Mouse (Mus musculus) layer of hippocampus, adult 9-11 months (tissue): ENCODE measurements at regions not wholly inside any gene's neighbourhood (a gene's known extent, or its start where the extent isn't known, plus 50 kb on each side); places are given as distances from the start of the nearest gene placed in this dataset.

ENCODE experiments used
- DNase-seq: peaks from one replicate; pipeline ENCODE4 v3.0.0; 2022

DNA sequence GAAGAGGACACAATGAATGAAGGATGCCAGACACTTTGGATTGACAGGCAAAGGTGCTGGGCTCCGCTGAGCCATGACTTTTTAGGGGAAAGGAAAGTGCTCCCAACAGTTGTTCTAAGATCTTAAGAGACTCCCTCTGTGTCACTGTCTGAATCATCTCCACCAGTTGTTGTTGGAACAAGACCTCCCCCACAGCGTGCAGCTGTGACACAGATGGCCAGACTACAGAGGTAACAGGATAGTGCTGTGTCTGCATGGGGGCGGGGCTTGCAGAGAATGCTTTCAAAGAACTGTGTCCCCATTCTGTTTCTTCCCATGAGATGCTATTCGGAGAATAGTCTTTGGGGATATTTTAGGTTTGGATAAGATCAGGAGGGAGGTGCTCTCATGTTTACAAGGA lies 61.7 kb upstream of the Dpyd start:
- DNase-seq: peak; percentile 48

DNA sequence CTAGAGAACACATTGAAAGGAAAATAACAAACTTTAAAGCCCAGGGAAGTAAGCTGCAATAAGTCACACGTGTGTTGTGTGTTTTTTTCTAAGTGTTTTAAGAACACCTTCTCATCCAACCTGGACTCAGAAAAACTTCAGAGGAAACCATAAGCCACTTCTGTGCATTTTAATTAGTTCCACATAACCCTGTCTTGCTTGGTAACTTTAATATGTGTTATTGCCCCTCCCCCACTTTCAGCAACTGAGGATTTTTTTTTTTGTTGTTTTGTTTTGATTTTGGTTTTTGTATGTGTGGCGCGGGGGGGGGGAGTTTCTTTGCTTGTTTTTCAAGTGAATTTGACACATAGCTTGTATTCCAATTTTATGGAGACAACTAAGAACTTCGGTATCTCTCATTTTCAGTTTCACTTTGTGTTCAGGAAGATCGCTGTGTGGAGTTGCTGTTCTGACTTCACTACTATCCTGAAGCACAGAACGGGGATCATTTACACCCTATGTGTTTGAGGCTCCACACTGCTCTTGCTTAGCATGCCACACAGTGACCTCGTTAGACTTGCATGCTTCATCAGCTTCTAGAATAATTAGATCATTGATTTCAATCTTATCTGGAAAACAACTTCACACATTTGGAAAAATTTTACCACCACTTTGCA lies 54.2 kb upstream of the Dpyd start:
- DNase-seq: no peak

DNA sequence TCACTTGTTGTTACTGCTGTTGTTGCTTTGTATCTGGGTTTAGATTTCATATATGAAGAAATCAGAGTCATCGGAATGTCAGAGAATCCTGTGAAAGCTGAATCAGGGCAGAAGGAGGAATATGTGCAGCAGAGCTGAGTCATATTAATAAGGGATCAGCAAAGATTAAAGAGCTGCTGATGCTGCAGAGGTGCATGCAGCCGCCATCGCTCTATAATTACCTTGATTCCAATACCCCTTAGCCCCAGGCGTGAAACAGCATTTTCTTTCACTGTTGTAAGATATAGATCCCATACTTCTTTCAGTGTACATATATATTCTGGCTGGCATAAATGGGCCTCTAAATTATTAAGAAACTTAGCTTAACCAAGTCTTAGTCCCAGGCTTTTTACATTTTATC lies 51.1 kb upstream of the Dpyd start:
- no peak for DNase-seq

DNA sequence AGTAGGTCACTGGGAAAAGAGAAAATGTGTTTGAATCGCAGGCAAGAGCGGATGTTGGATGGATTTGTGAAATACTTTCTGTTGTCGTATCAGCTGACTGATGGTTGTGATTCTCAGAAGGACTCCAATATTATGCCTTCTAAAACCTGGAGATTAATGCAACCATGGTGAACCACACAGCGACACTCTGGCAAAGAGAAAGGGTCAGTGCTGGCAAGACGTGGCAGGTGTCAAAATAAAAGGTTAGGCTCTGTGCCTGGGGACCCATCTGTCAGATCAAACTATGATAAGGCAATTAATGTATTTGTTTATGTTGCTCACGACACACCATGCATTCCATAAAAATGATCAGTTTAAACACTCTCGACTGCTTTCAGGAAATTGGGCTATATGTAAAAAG lies 50.0 kb upstream of the Dpyd start:
- DNase-seq: no peak
